Mouse (Mus musculus) kidney, adult 2 months (tissue): Measurements from ENCODE around the gene Plcd3. TPM values are rescaled to one million over a fixed set of nuclear protein-coding genes. Genes with fewer than 3 reads are reported as not detected.

Experiments
- DNase-seq: peaks from one replicate; pipeline ENCODE4 v3.0.0; 2021
- H3K27ac ChIP-seq: fragments of 200-500 bp; 2 replicates; pipeline ENCODE4 v1.5.1; 2012; ENCODE audit warnings: low read depth, low read length, control low read depth, inconsistent platforms; ENCODE audit not compliant: insufficient read depth
- H3K27me3 ChIP-seq: fragments of 200-500 bp; replicated peaks from 2 replicates; pipeline ENCODE4 v1.6.1; 2012; ENCODE audit warnings: mild to moderate bottlenecking, moderate library complexity, low read length, inconsistent platforms; ENCODE audit not compliant: control insufficient read depth, insufficient read depth
- H3K36me3 ChIP-seq: fragments of 200-500 bp; 2 replicates; pipeline ENCODE4 v1.6.1; 2012; ENCODE audit warnings: mild to moderate bottlenecking, moderate library complexity, low read length, inconsistent platforms; ENCODE audit not compliant: control insufficient read depth, insufficient read depth
- H3K4me1 ChIP-seq: fragments of 200-500 bp; 2 replicates; pipeline ENCODE4 v1.6.1; 2011; ENCODE audit warnings: low read length; ENCODE audit not compliant: control insufficient read depth, insufficient read depth
- H3K4me3 ChIP-seq: fragments of 200-500 bp; 2 replicates; pipeline ENCODE4 v1.5.1; 2011; ENCODE audit warnings: mild to moderate bottlenecking, low read depth, low read length, control low read depth; ENCODE audit not compliant: insufficient read depth
- CTCF ChIP-seq: fragments of 200-500 bp; conservative IDR thresholded peaks from 2 replicates; pipeline ENCODE4 v1.5.1; 2011; ENCODE audit warnings: low read depth, mild to moderate bottlenecking, control low read depth, low read length, moderate library complexity, mixed read lengths; ENCODE audit not compliant: insufficient read depth, insufficient read length
- POLR2A ChIP-seq: fragments of 200-500 bp; IDR thresholded peaks from one replicate; pipeline ENCODE4 v1.6.1; 2011; ENCODE audit warnings: low read depth, low read length, control low read depth
- WGBS: fragments of 180-500 bp; shearing (Covaris S2); methylation state at CpG from one replicate; pipeline ENCODE4 v1.1.7; 2018; 5-methylcytosine and 5-hydroxymethylcytosine counted together
- polyA plus RNA-seq: library from polyadenylated mRNA; depleted of rRNA; stranded (reverse); fragments of >200 nt; gene quantifications from 2 replicates; pipeline ENCODE4 v1.2.3, GENCODE M21; 2012

Plcd3 gene
- polyA plus RNA-seq, 1 experiment: 14.9 TPM

GRCm38 (mm10) chr11:103049611-103050010 lies 51.8 kb downstream of the Plcd3 start:
- 91% methylated on average over 5 of the region's 5 CpGs for WGBS
- Histone ChIP-seq H3K4me3 (no peak overlapping the region), H3K4me1 (no peaks in the 10 kb centered on the region), H3K27ac (no peak overlapping the region), H3K36me3 (no peaks in the 10 kb centered on the region; the same call in none of the 2 replicates), H3K27me3 (no peaks in the 10 kb centered on the region)
- DNase-seq: no peak
- TF ChIP-seq POLR2A (no peak), CTCF (no peak)

- Histone ChIP-seq H3K36me3 (no peaks in the 10 kb centered on the region; the same call in none of the 2 replicates), H3K4me1 (no peaks in the 10 kb centered on the region)
- 82% methylated on average over 8 of the region's 8 CpGs for WGBS
Measured at GRCm38 (mm10) chr11:103046286-103046685, 55.2 kb downstream of the Plcd3 start.

GRCm38 (mm10) chr11:103043982-103044381 lies 57.5 kb downstream of the Plcd3 start:
- 97% methylated on average over 3 of the region's 3 CpGs for WGBS

More at GRCm38 (mm10) chr11:103046286-103046685, 55.2 kb downstream of the Plcd3 start:
- TF ChIP-seq POLR2A (no peak), CTCF (no peak)
- no peak for DNase-seq
- H3K27ac ChIP-seq: no peak overlapping the region
- H3K4me3 ChIP-seq: no peak overlapping the region
- no peaks in the 10 kb centered on the region for H3K27me3 ChIP-seq

GRCm38 (mm10) chr11:103042828-103043227 lies 58.6 kb downstream of the Plcd3 start:
- DNase-seq: no peak
- TF ChIP-seq POLR2A (no peak), CTCF (no peak)
- WGBS: 67% methylated on average over 4 of the region's 4 CpGs

More at GRCm38 (mm10) chr11:103043982-103044381, 57.5 kb downstream of the Plcd3 start:
- Histone ChIP-seq H3K4me1 (no peaks in the 10 kb centered on the region), H3K4me3 (no peak overlapping the region), H3K27ac (no peak overlapping the region), H3K27me3 (no peaks in the 10 kb centered on the region), H3K36me3 (no peaks in the 10 kb centered on the region; the same call in 1 of the 2 replicates)
- TF ChIP-seq POLR2A (no peak), CTCF (no peak)
- no peak for DNase-seq

GRCm38 (mm10) chr11:103038037-103038436 lies 63.4 kb downstream of the Plcd3 start:
- no peak overlapping the region for H3K4me3 ChIP-seq
- H3K27ac ChIP-seq: no peak overlapping the region
- H3K36me3 ChIP-seq: no peaks in the 10 kb centered on the region
- no peak for DNase-seq
- no peaks in the 10 kb centered on the region for H3K27me3 ChIP-seq
- peaks cover 12% of the 10 kb centered on the region; the same call in 1 of the 2 replicates for H3K4me1 ChIP-seq
- TF ChIP-seq POLR2A (no peak), CTCF (no peak)
- WGBS: 69% methylated on average over 6 of the region's 6 CpGs

More at GRCm38 (mm10) chr11:103042828-103043227, 58.6 kb downstream of the Plcd3 start:
- Histone ChIP-seq H3K4me1 (no peaks in the 10 kb centered on the region), H3K4me3 (no peak overlapping the region), H3K27ac (no peak overlapping the region), H3K27me3 (no peaks in the 10 kb centered on the region), H3K36me3 (no peaks in the 10 kb centered on the region; the same call in 1 of the 2 replicates)

- Histone ChIP-seq H3K4me1 (peaks cover 12% of the 10 kb centered on the region; the same call in 1 of the 2 replicates), H3K27me3 (no peaks in the 10 kb centered on the region), H3K27ac (no peak overlapping the region), H3K4me3 (no peak overlapping the region), H3K36me3 (no peaks in the 10 kb centered on the region)
- DNase-seq: peak; percentile 42
- WGBS: 59% methylated on average over 8 of the region's 8 CpGs
- TF ChIP-seq CTCF (no peak), POLR2A (no peak)
Measured at GRCm38 (mm10) chr11:103036881-103037465, 64.5 kb downstream of the Plcd3 start.

GRCm38 (mm10) chr11:103035007-103035406 lies 66.5 kb downstream of the Plcd3 start:
- H3K27ac ChIP-seq: no peak overlapping the region
- no peak overlapping the region for H3K4me3 ChIP-seq
- no peak for DNase-seq
- 57% methylated on average over 6 of the region's 6 CpGs for WGBS
- H3K36me3 ChIP-seq: no peaks in the 10 kb centered on the region
- peaks cover 12% of the 10 kb centered on the region; the same call in 1 of the 2 replicates for H3K4me1 ChIP-seq
- H3K27me3 ChIP-seq: no peaks in the 10 kb centered on the region
- TF ChIP-seq CTCF (no peak), POLR2A (no peak)
